Mouse (Mus musculus) megakaryocyte, embryonic 14.5 days (primary cell): ENCODE measurements around the gene Gm3435.
"Not testable (repeated sequence)": the region's sequence is repeated elsewhere in the genome, so short reads cannot be mapped to it uniquely, and the experiment has no call there.

ENCODE experiments used
- FLI1 ChIP-seq: IDR thresholded peaks from 2 replicates; pipeline ENCODE4 v1.6.1; 2012; ENCODE audit warnings: low read length, inconsistent platforms, mixed read lengths
- GATA1 ChIP-seq: IDR thresholded peaks from 3 replicates; pipeline ENCODE4 v1.6.1; 2012; ENCODE audit warnings: mixed read lengths, low read length, inconsistent platforms, borderline replicate concordance

GRCm38 (mm10) chr17:15040455-15040854, 30.5 kb downstream of the Gm3435 start:
- not testable (repeated sequence) for TF ChIP-seq GATA1, FLI1
